Mouse (Mus musculus) brain, embryonic 18.5 days (tissue): ENCODE measurements around the gene Agrn.

Experiments used
- DNase-seq: peaks from one replicate; pipeline ENCODE4 v3.0.0-alpha.2; 2012; ENCODE audit warnings: low read depth, low spot score

The Agrn gene

DNA sequence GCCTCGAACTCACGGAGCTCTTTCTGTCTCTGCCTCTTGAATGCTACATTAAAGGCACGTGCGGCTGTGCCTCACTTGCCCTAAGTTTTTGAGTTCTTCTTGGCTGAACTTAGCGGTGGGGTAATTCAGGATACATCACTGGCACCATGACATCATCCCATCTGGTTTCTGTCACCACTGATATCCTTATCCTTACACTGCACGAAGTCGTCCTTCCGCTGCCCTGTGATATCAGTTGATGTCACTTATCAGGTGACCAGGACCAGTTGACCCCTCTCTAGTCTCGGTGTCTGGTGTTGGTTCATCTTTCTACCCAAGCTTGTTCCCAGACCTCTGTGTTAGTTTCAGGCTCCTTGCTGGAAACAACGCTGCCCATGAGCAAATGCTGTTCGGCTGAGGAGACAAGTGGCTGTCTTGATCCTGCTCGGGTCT lies 5.2 kb upstream of the Agrn start:
- DNase-seq, result no peak

DNA sequence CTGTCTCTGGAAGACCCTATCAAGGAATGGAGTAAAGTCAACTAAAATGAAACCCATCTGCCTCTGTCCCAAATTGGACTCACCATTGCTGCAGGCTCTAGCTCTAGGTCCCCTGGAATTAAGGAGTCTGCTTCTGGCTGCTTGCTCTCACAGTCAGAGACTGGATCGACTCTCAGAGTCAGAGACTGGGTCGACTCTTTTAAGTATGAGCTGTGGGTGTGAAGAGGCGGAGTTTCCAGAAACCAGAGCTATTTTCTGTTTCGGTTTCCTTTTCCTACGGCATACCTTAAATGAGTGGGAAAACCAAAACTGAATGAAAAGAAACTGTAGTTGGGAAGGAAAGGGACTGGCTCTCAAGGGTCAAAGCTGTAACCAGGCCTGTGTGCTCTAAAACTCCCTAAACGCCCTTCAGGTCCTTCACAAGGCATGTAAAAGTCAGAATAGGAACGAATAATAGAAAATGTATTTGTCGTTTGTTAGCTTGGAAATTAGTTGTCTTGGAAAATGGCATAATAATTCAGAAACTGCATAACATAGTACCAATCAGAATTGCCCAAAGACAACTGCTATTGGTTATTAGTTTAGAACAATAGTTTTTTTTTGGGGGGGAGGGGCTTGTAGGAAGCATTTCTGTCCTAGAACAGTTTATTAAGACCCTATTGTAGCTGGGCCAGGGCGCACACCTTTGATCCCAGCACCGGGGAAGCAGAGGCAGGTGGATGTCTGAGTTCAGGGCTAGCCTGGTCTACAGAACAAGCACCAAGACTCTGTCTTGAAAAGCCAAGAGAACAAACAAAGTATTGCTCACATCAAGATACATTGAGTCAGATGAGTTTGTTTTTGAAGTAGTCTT lies 3.6 kb upstream of the Agrn start, which contains the start of gene Isg15:
Gene Isg15 (minus strand): TSS at position 196 of the 853 bp plus-strand sequence.
- DNase-seq, result no peak

DNA sequence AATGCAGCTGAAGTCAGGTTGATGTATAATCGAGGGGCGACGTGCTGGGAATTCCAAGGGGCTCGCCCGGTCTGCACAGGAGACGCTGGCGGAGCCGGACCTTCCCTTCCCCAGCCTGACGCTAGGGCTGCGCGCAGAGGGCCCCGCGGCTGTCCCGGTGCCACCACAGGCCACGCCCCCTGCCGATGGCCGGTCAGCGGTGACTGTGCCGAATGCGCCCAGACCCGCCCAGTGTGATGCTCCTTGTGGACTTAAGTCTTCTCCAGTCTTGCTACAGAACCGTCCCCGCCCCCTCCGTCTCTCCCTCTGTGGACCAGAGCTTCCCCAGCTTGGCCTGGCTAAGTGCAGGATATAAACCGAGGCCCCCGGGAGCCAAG lies 529 bp upstream of the Agrn start:
- no peak for DNase-seq

DNA sequence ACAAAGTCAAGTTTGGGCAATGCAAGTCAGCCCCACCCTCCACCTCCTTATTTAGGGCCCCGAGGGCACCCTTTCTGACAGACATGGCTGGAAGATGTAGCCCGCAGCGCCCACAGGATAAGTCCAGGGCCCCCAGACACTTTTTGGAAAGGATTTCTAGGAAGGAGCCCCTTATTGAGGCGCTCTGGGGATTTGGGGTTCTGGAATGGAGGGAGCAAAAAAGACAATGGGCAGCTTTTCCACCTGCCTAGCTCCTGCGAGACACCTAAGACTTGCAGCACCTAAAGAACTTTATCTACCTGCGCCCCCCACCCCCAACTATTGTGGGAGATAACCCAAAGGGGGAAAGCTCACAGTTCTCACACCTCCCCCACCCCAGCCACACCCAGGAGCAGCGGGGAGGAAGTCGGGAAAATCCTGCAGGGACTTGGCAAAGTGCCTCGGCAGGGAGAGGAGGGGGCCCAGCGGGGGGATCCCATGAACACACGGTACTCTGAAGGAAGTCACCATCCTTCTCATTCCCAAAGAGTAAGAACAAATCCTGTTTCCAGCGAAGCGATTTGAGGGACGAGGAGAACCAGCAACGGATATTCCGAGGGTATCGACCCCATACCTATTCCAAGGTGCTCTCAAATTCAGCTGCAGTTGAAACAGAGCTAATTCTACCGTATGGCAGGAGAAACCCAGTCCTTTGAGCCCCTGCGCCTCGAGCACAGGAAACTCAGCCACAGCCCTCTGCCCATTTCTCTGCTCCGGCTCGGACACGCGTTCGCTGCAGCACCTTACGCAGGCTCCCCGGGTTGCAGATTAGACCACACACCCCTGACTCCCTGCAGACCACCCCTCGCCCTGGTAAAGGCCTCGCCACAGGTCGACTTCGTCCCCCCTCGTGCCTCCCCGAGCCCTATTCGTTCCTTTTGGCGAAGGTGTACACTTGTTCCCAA lies 1.1 kb downstream of the Agrn start:
- DNase-seq, result no peak

DNA sequence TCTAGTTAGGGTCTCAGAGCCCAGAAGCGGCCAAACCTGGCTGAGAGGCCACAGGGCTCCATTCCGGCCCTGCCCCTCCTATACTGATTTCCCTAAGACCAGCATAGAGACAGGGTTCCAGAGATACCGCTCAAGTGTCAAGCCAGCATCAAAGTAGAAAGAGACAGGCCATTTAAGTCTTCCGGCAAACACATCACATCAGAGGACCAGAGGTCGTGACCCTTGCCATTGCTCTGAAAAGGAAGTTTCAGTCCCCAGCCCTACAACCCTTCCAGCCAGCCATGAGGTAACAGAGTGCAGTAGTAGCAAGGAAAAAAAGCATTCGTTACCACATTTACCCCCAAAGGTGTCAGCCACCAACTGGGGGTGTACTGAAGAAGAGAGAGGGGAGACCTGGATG lies 2.9 kb downstream of the Agrn start:
- DNase-seq, result no peak

DNA sequence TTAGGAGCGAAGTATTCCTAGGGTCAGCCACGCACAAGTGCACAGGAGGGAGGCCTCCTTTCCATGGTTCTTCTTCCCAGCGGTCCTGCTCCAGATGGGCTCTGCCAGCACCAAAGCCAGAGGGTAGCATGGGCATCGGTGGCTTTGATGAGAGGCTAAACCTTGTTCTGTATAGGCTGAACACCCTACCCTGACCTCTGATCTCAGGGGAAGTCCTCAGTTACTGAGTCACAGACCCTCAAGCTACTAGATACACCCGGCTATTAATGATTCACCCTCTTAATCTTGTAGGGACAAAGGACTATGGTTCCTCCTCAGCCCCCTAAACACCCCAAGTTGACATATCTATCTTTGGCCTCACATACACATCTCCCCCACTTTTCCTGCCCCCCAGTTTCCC lies 3.4 kb downstream of the Agrn start:
- no peak for DNase-seq

DNA sequence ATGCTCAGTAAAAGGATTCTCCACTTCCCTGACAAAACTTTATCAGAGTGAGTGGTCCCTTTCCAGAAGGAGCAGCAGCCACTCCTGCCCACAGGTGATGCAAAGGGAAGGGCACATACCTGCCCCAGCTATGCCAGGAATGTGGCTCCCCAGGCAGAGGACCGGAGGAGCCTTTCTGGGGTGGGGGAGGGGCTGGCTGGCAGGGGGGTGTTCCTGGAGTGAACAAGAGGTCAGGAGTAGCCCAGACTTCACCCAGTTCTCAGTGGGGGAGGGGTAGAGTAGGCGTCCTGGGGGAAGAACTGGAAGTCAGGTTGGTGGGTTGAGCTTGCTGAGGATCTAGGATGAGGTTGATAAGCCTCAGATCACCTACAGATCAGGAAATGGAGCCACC lies 4.1 kb downstream of the Agrn start:
- no peak for DNase-seq

DNA sequence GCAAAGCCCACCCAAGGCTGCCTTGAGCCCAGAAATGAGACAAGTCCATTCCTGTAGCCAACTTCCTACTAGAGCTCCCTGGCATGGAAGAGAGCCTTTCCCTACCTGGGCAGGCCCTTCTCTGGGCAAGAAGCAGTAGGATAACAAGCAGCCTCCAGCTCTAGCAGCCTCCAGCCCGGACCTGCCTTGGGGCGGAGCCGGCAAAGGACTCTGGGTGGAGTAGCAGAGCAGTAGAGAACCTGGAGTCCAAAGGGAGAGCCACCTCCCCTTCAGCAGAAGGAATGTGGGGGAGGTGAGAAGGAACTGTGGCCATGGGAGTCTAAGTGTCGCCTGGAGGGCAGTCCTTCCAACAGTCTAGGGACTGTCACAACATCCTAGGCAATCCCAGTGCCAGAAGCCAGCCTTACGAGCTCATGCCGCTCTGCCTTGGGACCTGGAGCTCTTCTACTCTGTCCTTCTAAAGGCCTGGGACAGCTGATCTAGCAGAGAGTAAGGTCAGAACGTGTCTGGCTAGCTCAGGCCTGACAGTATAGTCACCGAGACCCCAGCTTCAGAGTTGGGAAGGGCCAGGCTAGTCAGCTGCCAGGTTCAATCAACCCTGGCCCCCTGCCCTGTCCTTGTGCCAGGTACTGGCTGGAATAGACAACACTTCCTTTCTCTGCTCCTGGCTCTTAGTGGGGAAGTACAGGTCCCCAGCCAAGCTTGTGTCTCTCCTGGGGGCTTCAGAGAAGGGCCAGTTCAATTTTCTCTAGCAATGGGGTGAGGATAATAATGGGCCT lies 4.7 kb downstream of the Agrn start:
- DNase-seq, result no peak

DNA sequence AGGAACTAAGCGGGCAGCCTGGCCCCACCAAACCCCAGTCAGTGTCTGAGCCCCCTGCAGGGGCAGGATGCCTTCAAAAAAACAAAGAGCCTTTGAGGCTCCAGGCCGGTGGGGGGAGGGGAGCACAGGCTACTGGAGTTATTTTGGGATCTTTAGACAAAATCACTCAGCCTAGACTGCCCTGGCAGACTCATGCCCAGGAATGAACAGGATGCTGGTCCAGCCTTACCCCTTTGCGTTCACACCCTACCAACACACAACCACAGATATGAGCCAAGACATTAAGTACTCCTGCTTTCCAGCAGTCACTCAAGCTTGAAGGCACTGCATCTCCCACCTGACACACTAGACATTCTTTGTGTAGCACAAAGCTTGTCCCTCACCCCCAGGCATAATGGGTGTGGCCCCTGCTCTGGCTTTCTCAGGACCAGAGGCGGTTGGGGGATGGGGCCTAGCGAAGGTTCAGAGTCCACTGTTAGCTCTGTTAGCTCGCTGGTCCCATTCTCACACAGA lies 8.4 kb downstream of the Agrn start:
- no peak for DNase-seq

DNA sequence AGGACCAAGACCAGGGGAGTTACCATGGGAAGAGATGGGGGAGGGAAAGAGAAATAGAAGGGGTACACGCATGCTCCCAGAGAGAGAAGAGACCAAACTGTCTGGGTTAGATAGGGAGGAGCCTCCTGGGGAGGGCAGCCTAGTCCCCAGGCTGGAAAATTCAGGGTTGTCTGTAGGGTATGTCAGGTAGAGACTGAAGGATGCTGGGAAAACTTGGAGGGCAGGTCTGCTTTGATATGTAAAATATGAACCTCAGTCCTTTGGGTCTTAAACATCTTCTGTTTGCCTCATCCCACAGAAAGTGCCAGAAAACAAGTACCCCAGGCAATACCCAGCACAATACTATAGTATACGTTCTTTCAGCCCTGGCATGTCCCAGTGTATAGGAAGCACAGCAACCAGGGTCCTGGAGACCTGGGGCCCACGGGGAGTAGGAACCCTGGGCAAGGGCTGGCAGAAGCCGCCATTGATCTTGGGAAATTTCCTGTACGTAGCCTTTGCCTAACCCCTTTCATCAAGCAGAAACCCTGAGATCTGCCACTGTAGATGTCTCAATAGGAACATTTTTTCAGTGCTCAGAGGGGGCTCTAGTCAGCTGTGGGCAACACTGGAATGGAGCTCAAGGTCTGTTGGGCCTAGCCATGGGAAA lies 9.0 kb downstream of the Agrn start:
- no peak for DNase-seq

DNA sequence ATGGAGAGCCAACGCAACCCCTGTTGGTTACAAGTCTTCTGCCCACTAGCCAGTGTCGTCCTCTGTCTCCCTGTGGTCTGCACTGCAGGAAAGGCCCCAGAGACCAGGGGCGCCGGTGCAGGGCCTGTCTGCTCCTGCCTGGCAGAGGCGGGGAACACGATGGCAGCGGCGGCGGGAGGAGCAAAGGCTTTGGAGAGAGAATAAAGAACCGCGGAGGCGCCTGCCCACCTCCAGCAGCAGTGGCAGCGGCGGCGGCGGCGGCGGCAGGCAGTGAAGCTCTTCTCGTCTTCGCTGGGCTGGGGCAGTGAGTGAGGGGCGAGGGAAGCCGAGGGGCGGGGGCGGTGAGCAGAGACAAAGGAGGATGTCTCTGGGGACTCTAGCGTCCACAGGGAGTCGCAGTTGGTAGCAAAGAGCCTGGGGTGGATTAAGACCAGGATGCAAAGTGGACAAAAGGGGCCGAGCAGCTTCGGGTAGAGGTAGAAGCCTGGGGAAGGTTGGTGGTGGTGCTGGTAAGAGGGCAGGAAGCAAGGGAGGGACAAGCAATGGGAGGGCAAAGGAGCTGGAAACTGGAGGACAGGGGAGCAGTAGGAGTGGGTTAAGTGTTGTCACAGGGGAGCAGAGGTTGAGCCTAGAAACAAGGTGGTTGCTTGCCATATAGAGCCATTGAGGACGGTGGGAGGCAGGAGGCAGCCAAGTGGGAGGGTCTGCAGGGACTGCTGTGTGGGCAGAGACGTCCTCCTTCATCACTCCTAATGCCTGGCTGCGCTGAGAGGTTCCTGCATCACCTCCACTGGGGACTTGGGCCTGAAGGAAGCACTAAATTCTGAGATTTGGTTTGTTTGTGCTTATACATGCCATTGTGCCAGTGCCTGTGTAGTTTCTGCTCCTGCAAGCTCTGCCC lies 11.1 kb downstream of the Agrn start:
- no peak for DNase-seq

DNA sequence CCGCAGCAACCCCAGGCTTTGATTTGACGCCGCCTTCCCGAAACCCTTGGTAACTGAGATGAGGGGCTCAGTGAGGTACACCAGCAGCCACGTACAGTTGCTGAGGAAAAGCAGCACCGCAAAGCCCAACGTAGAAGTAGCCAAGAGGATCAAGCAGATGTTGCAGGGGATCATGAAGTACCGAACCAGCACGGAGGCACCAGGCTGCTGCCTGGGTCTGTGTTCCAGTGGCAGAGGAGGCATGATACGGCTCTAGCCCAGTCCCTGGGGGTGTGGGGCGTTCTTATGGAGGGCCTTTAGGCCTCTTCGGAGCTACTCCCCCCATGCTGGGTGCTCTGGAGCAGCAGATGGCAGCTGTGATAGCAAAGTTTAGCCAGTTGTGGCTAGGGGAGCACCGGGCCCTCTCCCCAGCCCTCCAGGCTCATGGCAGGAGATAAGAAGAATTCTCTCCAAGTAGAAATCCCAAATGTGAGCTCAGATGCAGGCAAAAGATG lies 11.8 kb downstream of the Agrn start:
- no peak for DNase-seq

DNA sequence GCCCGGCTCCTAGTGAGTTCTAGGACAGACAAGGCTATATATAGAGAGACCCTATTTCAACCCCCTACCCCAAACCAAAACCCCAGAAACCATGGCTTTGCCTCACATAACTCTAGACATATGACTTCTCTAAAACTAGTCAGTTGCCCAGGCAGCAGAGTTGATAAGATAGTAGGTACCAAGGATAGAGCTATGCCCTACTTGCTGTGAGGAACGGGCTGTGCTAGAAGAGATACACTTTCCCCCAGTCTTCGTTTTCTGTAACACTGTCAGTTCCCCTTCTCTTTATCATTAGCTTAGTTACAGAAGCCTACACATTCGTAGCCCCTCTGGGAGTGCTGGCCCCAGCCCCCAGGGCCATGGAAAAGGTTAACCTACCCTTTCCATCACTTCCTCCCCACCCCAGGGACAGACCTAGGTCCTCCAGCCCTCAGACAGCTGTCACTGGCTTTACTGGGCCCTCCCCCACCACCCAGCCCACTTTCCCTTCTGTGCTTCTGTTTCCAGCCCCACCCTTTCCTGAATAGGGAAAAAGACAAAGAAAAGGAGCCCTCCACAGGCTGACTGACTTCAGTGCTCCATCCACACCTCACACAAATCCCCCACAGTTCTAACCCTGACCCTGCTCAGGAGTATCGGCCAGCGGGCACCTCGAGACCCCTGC lies 12.9 kb downstream of the Agrn start:
- no peak for DNase-seq

DNA sequence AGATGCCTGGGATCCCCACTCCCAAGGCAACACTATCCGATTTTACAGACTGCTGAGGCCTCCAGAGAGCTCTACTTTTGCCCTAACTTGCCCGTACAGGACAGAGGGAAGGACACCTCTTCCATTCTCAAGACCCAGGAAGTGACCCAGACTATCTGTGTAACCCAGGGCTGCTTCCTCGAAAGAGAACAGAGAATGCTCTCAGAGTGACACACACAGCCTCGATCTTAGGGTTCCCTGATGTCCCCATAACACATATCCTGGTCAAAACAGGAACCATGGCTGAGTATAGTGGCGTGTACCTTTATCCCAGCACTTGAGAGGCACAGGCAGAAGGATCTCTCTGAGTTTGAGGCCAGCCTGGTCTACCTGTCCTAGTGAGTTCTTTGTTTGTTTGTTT lies 13.5 kb downstream of the Agrn start:
- no peak for DNase-seq

DNA sequence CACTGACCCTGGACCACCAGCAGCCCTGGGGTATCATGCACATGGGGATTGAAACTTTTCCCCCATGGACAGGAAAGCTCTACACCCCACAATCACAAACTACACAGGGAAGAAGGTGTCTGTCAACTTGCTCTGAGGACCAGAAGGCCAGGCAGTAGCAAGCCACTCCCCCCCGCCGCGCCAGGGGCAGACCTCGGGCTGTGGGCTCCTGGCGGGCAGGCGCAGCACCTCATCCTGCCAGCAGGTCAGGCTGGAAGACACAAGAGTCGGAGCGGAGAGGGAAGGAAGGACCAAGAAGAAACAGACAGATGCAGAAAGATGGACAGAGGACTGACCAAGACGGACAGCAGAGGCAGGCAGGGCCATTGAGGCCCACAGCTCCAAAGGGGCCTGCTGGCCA lies 19.7 kb downstream of the Agrn start:
- no peak for DNase-seq

DNA sequence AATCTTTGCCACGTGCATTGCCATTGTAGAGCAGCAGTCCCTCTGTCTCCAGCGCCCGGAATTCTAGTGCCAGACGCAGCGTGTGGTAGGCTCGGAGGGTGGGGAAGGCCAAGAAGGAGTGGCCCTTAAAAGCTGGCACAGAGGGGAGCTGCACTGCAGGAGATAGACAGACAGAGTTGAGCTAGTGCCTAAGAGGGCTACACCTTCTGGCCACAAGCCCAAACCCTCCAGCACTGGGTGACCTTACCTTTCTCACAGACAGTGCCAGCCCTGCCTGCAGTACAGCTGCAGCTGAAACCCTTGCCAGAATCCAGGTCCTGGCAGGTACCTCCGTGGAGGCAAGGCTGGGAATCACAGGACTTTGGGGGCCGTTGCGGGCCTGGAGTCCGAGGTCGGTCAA lies 25.5 kb downstream of the Agrn start:
- DNase-seq, result no peak

DNA sequence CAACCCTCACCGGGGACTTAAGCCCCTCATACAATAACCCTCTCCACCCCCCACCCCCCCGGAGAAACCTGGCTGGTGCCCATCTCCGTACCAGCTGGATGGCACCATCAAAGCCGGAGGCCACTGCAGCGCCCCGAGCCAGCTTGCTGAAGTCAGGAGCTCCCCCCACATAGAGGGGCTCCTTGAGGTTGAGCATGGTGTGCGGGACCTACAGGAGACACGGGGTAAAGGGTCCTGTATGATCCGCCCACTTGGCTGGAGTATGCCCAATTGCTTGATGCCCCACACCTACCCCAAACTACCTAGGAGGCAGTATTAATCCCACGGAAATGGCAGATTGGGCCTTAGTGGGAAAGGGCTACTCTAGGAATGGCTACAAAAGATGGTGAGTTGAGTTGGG lies 28.2 kb downstream of the Agrn start:
- no peak for DNase-seq

DNA sequence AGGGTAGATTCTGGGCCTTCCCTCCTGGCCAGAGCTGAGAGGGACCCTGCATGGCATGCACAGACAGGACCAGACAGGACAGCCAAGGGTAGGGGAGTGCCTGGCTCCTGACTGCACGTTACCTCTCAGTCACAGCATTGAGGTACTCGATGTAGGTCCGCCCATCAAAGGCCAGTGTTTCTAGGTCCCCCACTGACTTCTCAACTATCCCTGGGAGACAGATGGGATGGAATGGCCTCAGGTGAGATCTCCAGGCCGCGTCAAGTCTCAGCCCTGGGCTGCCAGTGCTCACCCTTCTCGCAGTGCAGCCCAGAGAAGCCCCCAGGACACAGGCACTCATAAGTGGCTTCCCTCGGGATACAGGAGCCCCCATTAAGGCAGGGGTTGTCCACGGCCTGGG lies 28.7 kb downstream of the Agrn start:
- no peak for DNase-seq

DNA sequence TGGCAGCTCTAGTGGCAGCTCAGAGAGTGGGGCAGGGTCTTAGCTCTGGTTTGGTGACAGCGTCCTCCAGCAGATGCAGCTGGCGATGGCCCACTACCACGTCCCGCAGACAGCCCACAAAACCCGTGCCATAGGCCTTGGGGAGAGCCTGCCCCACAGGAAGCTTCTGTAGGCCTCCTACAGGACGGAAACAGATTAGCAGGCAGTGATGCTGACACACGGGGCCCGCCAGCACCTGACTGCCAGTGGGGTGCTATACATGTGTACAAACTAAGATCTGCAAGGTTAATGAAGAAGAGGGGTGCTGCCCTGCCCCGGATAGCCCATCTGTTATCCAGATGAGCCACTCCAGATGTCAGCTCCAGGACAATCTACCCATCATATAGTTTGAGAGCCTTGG lies 30.8 kb downstream of the Agrn start:
- no peak for DNase-seq
